Mouse (Mus musculus) hindlimb bud, embryonic 11.5 days (tissue): ENCODE measurements at regions not wholly inside any gene's neighbourhood (a gene's known extent, or its start where the extent isn't known, plus 50 kb on each side); places are given as distances from the start of the nearest gene placed in this dataset.

Experiments used
- DNase-seq: peaks from one replicate; pipeline ENCODE4 v3.0.0-alpha.2; 2012; ENCODE audit warnings: low read depth, low spot score; ENCODE audit errors: extremely low spot score

GRCm38 (mm10) chr4:127640251-127641085 is 282.5 kb upstream of the Gjb5 start:
- peak; percentile 42 for DNase-seq

DNA sequence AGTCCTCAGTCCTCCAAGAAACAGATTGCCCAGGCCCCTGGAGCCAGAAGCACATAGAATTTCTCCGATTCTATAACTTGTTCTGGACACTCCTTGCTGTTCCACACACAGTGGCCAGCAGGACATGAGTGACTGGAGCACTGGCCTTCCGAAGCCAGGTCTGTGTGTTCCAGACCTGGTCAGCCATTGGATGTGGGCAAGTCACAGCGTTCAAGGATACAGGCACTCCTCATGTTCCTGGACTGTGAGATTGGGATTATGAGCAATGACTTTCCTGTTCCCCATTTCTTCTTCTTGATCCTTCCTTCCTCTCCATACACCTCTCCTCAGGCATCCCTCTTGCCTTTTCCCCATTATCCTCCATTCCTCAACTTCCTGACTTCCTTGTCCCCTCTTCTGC is 281.8 kb upstream of the Gjb5 start:
- DNase-seq = no peak

- no peak for DNase-seq
Observed at GRCm38 (mm10) chr4:127636934-127637333, 279.0 kb upstream of the Gjb5 start.

DNA sequence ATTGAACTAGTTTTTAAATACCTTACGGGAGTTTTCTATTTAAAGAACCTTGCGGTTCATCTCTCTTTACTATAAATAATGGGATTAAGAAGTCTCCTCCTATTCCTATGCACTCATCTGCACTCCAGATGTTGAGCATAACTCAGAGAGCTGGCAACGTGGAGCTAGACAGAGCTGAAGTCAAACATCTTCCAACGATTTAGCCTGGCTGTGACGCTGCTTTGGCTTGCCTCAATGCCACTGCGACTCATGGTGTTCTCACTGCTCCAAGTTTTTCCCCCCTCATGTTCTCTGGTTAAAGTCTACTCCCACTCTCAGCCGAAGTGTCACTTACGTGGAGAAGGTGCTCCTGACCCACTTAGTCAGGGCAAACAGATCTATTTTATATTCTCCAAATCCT is 277.3 kb upstream of the Gjb5 start:
- no peak for DNase-seq

- peak; percentile 49 for DNase-seq
Observed at GRCm38 (mm10) chr4:127619870-127620269, 261.9 kb upstream of the Gjb5 start.

DNA sequence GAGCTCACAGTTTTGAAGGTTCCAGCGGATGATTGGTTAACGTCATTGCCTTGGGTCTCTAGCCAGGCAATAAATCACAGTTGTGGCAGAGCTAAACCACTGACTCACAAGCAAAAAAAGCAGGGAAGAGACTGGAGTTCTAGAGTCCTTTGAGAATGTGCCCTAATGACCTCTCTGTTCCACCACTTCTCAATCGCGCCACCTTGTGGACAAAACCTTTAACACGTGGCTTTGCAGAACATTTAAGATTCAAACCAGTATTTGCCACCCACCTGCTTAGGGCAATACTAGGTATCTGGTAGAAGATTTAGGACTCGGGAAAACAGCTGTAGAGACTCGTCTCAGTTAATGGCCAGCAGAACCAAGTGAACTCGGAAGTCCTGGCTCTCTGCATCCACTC is 254.8 kb upstream of the Gjb5 start:
- no peak for DNase-seq

DNA sequence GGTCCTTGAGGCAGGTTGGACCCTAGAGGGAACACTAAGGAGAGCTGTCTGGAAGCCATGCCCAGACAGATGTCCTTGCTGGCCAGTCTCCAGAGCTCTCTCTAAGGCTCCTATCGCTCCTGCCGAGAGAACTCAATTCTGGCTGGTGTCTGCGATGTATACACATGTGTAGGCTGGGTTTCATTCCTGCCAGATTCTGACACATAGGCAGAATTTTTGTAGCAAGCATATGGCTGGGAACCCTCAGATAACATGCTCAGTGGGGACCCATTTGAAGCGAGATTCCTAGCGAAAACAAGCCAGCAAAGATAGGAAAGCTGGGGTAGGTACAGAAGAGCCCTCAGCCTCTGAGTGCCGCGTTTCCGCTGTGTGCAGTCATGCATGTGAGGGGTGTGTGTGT is 242.9 kb upstream of the Gjb5 start:
- no peak for DNase-seq

- DNase-seq = no peak
Observed at GRCm38 (mm10) chr4:127598610-127599009, 240.6 kb upstream of the Gjb5 start.

DNA sequence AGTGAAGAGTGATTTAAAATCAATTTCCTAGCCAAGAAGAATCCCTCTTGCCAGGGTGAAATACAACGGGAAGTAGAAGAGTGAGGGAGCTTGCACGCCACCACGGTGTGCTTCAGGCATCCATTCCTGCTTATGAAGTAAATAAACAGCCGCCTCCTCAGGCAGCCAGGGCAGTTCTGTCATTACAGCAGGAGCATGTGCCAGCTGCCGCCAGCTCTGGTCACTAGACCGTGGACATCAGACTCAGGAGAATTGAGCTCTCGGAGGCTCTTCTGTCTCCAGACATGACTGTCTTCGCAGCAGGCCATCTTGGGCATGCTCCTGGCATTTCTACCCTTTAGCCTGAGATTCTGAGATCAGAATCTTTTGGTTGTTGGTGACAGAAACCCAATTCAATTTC is 236.1 kb upstream of the Gjb5 start:
- DNase-seq = no peak

DNA sequence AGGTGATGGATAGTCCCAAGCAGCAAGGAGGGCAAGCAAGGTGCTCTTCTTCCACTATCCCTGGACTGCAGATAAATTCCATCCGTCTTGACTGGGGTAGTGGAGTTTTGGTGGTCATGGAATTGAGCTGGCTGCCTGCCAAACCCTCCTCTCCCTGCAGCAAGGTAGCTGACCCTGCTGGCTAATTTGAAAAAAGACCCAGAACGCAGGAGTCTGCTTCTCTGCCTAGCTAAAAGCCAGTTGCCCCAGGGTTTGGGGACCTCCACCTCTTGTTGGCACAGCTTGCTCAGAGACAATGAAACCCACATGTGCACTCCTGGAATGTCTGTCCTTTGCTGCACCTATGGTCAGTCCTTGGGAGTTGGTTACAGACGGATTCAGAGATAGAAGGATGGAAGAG is 233.6 kb upstream of the Gjb5 start:
- DNase-seq = no peak

DNA sequence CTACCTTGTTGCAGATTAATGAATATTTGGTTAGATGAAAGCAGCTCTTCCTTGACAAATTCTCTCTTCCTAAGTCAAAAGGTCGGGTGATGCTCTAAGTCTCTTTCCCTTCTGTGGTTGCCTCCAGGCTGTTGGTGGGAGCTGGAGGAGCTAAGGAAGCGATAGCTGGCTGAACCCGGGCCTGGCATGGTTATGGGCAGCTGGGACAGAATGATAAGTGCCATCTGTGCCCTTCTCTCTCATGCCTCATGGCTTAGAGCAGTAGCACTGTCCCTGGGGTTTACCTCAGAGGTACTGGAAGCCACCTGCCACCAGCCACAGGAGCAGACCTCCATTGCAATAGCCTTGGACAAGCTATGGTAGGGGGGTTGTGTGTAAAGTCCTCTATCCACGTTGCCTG is 228.8 kb upstream of the Gjb5 start:
- no peak for DNase-seq

DNA sequence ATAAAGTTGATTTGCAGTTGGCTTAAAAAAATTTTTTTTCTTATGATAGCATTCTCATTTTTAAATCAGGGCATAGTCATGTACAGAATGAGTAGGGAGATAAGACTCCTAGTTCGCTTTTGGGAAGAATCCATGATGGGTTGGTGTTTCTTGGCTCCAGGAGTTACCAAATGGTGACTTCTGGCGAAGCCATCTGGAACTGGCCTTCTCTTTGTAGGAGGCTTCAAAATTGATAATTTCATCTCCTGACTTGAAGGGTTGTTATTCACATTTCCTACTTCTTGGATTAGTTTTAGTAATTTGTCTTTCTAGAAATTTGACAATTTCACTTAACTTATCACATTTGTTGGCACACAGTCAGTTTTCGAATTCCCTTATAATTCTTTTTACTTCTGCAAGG is 218.5 kb upstream of the Gjb5 start:
- no peak for DNase-seq

DNA sequence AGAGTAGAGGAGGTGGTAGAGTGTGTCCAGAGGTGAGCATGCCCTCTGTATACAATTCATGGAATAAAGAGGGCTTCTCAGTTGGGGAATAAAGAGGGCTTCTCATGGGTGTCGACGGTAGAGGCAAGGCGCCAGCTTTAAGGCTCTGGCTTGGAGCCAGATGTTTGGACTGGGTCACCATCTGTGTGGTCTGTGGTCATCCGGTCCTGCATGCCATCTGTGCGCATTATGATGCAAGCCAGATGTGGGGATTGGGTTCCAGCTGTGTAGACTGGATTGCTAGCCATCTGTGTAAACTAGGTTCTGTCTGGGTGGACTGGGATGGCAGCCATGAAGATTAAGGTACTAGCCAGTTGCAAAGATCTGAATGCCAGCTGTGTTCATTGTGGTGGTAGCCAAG is 204.6 kb upstream of the Gjb5 start:
- DNase-seq = no peak

DNA sequence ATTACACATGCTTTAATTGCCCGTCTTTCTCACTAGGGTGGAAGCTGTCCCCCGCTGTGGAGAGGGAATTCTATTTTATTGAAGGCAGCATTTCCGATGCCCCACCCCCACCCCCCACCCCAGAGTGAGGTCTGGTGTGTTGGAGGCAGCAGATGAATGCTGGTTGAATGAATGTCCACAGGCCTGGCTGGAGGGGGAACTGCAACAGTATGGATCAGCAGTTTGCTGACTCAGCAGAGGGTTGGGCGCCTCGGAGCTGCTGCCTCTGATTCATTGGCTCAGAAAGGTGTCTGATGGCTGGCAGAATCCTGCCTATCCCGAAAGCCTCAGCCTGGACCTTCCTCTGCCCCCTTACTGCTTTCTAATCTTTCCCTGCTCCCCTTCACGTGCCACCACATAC is 200.6 kb upstream of the Gjb5 start:
- DNase-seq = no peak

DNA sequence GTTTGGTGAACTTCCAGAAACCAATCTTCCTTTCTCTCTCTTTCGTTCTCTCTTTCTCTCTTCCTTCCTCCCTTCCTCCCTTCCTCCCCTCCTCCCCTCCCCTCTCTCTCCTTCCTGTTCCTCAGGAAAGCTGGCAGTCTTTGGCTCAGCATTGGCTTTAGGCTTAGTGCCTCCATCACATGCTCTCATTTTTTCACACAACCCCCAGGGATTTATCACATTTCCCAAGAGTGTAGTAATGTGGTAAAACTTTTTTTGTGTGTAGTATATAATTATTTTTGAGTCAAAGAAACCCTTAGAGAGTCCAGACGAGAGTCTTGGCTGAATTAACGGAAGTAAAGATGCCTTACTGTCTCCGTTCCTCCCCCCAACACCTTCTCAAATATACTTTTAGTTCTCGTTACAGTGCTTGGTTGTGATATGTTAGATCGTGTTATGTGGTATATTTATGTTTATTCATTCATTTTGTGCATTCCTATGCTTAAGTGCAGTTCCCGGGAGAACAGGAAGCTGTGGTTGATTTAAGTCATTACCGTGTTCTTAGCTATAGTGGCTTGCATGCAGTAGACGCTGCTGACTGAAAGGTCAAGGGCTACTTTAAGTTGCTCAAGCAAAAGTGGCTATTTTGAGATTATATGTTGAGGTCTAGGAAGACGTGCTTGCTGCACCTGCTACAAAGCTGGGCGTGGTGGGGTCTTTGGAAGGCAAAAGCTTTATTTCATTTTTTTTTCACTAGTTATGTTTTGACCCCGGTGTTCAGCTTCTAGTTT is 194.7 kb upstream of the Gjb5 start:
- no peak for DNase-seq

DNA sequence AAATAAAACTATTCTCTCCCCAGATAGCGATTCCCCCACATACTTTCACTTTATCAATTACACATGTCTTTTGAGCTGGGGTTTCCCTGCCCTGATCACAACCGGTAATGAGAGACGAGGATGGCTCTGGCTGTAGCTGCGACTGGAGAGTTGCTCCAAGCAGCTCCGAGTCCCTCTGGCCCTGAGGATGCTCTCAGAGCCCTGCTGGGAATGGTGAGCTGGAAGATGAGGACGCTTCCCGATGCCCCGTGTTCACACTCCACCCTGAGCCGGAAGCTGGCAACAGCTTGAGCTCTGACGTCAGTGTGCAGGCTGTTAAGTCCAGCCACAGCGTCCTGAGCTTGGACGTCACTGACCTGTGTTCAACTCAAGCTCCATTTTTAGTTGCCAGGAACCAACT is 191.6 kb upstream of the Gjb5 start:
- no peak for DNase-seq

DNA sequence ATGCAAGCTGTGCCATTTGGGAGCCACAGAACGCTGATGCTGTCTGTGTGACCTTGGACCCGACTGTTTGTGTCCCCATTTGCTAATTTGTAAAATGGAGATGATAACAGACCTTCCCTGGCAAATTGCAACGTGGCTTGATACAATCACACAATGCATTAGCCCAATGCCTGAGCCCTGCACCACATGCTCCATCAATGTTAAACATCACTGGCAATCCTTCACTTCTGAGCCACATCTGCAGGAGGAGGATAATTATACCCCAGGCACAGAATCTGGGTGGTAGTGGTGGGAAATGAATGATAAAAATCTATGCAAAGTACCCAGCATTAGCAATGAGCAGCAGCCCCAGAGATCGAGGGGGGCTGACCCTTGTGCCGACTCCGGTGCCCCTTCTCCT is 191.0 kb upstream of the Gjb5 start:
- no peak for DNase-seq

GRCm38 (mm10) chr4:127545106-127545505 is 187.1 kb upstream of the Gjb5 start:
- no peak for DNase-seq

DNA sequence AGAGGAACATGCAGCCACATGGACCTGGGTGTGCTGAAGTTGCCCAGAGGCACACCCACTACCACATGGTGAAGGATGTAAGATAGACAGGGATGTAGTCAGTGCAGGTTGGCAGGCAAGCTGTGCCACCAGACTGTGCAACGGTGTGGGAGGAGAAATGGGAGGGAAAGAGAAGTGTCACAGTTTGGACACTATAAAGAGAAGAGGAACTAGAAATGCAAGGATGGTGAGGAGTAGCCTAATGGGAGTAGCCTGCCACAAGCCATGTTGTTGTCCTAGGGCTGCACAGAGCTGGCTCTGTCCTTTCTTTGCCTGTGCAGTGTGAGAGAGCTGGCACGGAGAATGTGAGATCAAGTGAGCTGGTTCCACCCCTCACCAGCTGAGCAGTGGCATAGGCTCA is 185.3 kb upstream of the Gjb5 start:
- no peak for DNase-seq

GRCm38 (mm10) chr4:127542771-127543170 is 184.8 kb upstream of the Gjb5 start:
- no peak for DNase-seq

DNA sequence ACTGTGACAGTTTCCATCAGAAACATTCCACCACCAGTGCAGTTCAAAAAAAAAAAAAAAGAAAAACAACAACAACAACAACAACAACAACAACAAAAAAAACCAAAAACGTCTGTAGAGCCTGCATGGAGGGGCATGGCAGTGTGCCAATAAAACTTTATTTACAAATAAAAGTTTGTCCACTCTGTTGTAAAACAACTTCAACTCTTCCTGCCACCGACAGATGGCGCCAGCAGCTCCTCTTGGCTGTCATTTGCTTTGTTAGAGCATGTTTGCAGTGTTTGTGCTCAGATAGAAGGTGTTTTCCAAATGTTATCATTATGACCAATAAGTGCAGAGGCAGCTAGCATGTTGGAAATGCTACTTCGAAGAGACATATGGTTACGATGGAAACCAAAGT is 179.0 kb upstream of the Gjb5 start:
- no peak for DNase-seq

- no peak for DNase-seq
Observed at GRCm38 (mm10) chr4:127535630-127536029, 177.6 kb upstream of the Gjb5 start.
